Mouse (Mus musculus): ENCODE results near the gene Dhfr.

- TF ChIP-seq CTCF (IDR thresholded peaks at IDR 0.05; ENCODE audit: extremely low read depth, insufficient read depth, low read length): no peak
- no peak for TF ChIP-seq POLR2A (IDR thresholded peaks at IDR 0.05; ENCODE audit: extremely low read depth, insufficient read depth, low read length)
Measured at GRCm38 (mm10) chr13:92398491-92399384, 44.2 kb downstream of the Dhfr start.

Measured in cortical plate, adult 2 months (tissue).